Mouse (Mus musculus) cerebellum, postnatal 25 days (tissue): ENCODE measurements around the gene Actn4.
A peak's percentile ranks its signal among the peaks of the same experiment; 100 is the strongest.
"Not testable (repeated sequence)": the region's sequence is repeated elsewhere in the genome, so short reads cannot be mapped to it uniquely, and the experiment has no call there.

ENCODE experiments used
- DNase-seq, 2 experiments: peaks; one replicate each; pipeline ENCODE4 v3.0.0; 2021; ENCODE audit warnings: mixed read lengths in 2 of 2

Gene Actn4

DNA sequence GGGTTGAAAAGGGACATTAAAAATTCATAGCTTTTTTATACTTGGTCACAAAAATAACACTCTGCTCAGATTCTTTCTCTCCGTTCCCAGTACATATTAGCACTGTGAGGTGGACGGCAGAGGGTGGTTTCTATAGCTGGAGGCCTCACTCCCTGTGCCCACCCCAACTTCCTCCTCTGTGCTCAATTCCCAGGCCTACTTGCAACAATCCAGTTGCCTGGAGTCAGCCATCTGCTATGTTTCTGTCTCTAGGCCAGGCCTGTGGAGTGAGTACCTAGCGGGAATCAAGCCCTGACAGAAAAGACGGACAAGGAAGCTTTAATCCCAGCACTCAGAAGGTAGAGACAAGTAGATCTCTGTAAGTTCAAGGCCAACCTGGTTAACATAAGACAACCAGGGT lies 39.5 kb downstream of the Actn4 start:
- peak; percentile 29 to 43 for DNase-seq

DNA sequence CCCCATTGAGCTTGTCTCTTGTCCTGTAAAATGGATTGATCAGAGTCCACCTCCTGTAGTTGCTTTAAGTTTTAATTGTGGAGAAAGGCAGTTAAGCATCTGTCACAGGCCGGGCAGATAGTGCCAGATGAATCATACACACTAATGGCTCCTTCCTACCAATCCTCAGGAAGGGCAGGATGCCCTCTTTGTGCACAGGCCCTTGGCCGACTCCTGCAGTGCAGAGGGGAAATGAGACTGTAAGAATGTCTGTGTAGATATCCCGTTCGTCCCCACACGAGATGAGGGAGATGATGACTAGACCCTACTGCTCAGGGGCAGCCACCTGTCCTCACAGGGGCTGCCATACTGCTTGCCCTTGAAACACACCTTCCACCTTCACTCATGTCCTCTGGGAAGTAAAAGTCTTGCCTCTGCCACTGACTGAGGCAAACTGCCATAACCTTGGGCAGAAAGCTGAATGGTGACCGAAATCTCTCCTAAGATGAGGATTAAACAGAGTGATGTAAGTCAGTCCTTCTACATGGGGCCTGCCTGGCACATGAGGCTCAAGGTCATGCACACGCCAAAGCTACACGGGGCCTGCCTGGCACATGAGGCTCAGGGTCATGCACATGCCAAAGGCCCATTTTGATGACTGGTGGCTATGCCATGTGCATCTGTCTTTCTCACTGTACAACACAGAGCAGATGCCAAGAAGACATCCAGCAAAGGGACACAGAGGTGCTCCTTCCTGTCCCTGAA lies 40.2 kb downstream of the Actn4 start:
- peak; percentile 42 to 47 for DNase-seq

DNA sequence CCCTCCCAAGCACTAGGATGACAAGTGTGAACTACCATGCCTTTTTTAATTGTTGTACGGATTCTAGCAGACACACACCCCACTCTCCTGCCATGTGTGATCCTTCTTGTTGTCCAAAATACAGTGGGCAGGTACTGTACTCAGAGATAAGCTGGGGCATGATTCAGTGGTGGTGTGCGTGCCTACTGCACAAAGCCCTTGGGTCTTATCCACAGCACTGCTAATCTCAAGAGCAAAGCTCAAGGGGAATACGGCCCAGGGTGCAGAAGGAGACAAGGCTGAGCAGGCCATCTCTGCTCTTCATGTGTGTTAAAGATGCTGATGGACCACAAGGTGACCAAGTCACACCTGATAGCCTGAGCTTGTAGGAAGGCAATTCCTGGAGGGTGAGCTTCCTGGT lies 41.0 kb downstream of the Actn4 start:
- DNase-seq: no peak

DNA sequence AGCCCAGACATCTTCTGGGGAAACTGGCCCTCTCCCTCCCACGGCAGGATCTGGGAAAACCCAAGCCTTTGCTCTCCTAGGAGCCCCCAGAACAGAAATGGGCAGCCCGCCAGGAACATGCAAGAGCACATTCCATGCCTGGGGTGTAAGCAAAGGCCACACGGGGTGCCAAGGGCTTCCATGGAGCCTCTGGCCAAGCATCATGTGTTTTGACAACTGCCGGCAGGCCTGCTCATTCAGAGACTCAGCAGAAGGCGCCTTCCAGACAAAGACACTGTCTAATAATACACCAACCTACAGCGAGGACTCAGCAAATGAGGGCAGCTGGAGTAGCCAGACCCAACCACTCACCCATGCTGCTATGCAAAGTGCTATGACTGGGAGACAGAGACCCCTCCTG lies 42.3 kb downstream of the Actn4 start:
- peak; percentile 65 to 68 for DNase-seq

DNA sequence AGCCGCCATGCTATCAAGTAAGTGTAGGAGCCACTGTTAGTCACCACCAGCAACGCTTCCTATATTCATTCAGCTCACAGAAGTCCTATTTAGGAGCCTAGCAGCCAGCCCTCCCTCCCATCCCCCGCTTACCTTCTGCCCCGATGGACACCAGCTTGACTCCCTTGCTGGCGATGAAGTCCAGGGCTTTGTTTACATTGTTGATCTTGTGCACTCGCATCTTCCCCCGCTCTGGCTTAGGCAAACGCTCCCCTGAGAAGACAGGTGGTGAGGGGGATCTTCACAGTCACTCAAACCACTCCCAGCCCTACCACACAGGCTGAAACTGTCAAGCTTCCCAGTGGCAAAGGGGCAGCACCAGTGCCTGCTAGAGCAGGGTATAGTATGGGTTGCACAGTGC lies 43.6 kb downstream of the Actn4 start:
- no peak for DNase-seq

DNA sequence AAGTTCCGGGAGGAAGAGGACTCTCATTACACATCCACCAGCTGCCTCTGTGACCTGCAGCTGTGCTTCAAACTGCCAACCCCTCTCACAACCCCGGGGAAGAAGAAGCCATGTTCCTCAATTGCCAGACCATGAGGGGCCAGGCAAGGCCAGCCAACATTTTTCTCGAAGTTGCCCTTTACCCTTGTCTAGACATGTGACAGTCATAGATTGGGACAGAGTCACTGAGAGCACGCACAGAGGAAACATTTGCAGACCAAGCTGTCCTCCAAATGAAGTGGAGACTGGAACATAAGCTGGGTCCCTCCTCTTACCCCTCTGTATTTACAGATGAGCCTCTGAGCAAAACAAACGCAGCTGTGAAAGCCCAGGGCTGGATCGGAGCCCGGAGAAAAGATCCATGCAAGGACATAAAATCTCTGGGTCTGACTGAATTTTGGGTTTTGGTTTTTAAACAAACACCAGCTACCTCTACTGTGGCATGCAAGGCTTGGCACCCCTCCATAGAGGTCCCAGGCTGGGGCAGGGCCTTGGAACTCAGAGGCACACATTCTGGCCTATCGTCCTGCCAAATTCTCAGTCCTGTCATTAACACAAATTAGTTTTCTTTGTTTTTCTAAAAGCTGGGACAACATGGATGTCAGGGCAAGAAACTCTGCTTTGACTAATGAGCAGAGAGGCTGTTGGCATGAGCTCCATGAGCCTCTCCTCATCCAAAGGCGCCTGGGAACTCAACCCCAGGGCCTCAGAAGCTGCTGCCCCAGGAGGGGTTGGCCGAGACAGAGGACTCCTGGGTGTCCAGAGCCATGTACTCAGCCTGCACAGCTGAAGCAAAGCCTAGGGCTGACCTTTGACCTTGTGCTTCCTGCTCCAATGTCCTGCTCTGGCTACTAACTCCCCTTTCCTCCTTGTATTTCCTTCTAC lies 44.4 kb downstream of the Actn4 start:
- peak in 1 of 2 experiments; percentile 50 for DNase-seq

DNA sequence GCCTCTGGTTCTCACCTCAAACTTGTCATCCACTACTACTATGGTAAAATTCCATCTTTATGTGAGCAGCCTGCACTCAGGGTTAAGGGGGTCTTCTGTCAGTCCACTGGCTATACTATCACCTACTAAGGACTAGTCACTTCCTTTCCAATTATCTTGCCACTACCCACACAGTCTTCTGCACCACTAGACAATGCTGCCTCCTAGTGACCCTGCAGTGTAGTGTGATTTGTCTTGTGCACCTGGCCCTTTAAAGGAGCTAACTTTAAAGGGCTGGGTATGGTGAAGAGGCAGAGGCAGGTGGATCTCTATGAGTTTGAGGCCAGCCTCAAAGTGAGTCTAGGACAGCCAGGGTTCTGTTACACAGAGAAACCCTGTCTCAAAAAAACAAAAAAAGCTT lies 45.6 kb downstream of the Actn4 start:
- DNase-seq: no peak

DNA sequence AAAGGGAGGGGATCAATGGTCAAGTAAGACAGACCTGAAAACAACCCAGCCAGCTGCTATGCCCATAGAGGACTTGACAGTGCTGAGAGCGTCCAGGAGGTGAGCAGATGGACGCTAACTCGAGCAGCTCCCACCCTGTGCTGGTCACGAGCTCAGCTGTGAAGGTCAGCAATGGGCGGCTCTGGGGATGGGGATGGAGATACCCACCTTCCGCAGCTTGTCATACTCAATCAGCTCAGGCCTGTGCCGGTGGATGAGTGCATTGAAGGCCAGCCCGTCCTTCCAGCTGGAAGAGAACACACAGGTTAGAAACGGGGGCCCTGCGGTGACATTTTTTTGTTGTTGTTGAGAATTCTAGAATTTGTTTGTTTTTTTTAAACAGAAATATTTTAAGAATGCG lies 49.0 kb downstream of the Actn4 start:
- no peak for DNase-seq

DNA sequence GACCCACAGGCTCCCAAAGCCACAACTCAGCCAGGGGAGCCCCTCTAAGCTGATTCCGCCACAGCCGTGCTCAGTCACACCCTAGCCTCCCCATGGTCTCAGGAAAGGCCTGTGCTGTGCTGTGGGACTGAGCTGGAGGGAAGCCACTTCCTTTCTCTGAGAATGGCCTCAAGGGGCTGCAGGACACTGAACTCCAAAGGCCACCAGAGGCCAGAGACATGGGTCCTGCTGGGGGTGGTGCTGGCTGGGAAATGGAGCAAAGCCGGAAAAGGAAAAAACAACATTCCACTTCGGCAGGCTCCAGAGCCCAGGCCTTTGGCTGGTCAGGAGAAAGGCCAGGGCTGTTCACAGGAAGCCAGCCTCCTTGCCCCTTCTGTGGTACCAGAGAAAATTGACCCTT lies 50.5 kb downstream of the Actn4 start:
- no peak for DNase-seq

DNA sequence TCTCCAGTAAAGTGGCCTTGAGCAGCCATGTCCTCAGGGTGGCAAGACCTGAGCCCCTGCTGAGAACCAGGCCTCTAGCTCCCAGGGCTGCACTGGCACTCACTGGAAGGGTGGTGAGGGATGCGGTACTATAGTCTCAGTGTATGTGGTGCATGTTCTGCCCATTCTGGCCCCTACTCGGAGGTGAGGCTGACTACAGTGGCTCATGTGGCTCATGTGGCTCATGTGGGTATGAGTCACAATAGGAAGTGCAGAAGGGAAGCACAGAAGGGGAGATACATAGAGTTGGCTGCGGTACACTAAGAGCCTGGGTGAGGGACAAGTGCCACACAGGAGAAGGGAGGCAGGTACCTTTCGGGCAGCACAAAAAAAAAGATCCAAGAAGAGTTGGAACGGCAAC lies 54.9 kb downstream of the Actn4 start:
- peak; percentile 44 to 50 for DNase-seq

DNA sequence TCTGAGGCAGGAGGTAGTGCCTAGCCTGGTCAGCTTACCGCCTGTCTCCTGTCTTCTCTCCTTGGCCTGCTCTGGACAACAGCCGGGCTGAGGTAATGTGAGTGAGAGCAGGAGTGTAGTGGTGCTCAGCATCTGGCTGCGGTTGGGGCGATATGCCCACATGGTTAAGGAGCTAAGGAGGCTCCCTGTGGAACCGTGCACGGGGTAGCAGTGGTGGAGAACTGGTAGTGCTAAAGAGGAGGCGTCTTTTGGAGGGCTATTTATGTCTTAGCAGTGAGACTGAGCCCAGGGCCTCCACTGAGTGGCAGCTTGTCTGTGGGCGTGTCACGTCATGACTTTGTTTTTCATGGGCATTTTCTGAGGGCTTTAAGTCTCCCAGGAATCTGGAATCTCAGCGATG lies 58.4 kb downstream of the Actn4 start:
- DNase-seq: no peak

DNA sequence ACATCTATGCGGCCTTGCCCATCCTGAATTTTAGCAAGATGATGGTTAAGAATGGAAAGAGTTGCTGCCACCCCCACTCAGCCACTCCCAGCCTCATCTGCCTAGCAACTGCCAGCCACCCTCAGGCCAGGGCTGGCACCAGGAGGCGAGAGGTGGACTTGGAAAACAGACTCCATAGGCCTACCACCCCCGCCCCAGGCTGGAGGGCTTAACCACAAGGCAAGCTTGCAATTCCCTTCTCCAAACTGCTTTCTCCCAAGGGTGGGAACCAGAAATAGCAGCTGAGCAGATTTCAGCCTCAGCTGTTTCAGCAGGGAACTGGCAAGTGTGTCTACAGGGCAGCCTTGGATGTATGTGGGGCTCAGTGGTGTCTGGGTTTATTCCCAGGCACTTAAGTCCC lies 59.3 kb downstream of the Actn4 start:
- peak; percentile 38 to 56 for DNase-seq

DNA sequence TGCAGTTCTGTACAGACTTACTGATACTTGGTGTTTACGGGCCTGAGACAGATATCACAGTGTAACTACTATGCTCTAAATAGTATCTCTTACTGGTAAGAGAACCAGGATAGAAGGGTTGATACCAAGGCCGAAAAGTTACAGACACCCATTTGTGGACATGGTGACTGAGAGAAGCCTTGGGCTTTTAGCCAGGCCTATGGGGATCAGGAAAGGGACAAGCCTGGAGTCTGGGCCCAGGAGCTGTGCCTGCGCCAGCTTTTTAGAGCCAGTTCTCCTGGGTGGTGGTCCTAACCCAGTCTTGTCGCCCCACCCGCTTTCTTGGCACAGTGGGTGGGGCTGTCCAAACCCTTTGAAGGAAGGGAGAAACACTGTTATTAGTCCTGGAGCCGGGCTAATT lies 60.0 kb downstream of the Actn4 start:
- no peak for DNase-seq

DNA sequence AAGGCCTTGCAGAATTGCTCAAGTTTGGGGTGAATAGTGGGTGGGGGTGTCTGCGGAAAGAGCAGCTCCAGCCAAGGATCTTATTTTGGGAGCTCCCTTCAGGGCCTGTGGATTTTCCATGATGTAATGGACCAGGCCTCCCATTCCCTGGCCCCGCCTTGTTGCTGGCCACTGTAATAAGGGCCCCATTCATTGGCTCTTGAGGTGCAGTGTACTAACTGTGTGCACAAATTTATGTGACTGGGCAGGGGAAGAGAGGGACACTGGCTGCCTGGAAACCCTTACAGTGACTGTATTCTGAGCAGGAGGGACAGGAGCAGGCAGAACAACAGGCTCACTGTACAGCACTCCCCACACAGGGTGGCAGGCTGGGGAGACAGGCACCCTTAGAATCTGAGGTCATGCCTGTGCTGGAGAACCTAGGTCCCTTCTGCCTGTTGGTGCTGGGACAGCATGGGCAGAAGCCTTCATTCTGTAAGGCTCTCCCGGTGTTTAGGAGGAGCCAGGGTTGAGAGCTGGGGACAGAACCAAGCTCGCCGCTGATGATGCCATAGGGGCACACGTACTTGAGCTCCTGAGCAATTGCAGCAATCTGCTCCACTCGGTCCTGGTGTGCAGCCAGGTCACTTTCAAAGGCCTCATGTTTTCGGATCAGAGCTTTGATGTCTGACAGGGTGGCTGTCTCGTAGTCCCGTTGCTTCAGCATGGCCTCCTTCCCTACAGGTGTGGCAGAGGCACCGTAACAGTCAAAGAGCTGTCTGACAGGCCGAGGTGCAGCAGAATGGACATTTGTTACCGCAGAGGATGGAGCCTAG lies 60.6 kb downstream of the Actn4 start:
- DNase-seq: no peak

DNA sequence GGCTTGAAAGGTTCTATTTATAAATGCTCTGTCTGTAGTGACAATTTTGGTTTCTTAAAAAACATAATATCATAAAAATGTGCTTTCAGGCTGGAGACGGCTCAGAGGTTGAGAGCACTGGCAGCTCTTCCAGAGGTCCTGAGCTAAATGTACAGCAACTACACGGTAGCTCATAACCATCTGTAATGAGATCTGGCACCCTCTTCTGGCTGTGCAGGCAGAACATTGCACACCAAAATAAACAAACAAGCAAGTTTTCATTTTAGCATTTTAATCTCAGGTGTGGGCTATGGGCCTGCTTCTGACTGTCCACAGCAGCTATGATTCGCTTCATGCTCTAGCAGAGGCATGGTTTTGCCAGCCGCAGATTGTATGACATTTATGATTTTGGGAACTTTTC lies 62.2 kb downstream of the Actn4 start:
- DNase-seq: no peak

DNA sequence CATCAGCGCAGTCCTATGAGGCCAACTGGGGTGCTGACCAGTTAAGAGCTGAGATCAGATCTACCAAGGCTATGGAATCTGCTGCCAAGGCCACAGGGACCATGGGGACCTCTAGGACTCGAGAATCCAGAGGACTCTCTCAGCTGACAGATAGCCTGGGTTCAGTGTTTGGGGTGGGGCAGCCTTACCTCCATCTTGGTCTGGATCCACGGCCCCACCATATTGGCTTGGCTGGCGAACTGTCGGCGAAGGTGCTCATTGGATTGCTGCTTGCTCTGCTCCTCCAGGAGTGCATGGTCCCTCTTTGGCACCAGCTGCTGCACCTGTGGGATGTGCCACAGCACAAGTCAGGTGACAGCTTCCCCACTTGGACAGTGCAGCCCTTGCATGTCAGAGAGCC lies 64.5 kb downstream of the Actn4 start:
- no peak for DNase-seq

DNA sequence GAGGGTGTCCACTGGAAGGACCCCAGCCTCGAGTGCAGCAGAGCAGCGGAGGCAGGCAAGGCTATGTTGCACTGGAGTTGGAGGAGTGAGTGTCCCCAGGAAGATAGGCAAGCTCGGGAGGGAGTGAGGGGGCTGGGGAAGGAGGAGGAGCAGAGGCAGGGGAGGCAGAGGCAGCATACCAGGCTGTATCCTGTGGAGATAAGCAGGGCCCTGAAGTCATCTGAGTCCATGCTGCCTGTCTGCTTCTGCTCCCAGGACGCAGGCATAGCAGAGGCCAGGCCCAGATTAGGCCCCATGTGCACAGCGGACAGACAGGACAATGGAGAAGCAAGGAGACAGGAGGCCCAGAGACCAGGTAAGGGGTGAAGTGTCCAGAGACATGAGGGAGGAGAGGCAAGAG lies 67.2 kb downstream of the Actn4 start:
- no peak for DNase-seq

DNA sequence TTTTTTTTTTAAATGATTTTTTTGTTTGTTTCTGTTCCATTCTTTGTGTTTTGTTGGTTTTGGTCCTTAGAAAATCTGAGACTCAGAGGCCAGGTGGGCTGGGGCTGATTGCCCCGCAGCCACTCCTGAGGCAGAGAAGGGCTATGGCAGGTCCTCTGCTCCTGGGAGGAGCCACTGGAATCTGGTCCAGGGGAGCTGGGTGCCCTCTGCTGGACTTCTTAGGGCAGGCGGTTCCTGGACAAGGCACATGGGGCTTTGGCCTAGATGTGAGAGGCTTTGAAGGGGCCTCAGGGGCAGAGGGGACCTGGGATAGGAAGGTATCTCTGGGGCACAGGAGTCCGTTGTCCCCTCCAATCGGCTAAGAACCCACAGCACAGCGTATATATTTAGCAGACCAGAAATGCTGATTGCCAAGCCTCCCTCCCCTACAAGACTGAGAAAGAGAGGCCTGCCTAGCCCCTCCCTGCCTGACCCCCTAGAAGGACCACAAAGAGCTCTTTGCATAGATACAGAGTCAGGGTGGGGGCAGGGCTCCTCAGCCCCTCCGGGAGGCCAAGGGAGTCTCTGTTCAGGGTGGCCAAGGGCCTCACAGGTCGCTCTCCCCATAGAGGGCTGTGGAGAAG lies 68.4 kb downstream of the Actn4 start:
- peak in 1 of 2 experiments; percentile 62 for DNase-seq

DNA sequence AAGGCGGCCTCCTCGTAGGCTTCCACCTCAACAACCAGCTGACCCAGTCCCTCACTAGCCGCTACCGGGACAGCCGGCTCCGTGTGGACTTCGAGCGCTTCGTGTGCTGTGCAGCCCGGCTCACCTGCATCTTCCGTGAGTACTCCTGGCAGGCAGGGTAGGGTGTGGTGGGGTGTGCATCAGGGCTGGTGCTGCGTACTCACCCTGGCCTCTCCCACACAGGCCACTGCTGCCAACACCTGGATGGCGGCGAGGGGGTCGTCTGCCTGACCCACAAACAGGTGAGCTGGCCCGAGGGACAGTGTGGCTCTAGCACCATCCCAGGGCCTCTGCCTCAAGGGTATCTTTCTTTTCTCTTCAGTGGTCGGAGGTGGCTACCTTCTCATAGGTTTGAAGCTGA lies 69.5 kb downstream of the Actn4 start:
- no peak for DNase-seq

DNA sequence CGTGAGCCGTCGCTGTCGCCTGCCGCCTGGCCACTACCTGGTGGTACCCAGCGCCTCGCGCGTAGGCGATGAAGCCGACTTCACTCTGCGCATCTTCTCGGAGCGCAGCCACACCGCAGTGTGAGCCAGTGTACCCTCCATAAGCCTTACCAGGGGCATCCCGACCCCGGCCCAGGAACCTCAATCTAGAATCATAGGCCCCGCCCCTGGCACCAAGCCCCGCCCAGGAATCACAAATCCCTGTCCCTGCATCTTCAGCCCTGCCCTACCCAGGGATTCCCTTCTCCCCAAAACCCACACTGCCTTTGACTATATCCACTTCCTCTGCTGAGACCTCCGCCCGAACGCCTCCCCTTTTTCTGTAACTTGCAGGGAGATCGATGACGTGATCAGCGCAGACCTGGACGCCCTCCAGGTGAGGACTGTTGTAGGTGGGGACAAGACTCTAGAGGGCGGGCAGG lies 73.4 kb downstream of the Actn4 start:
- peak; percentile 38 to 49 for DNase-seq

DNA sequence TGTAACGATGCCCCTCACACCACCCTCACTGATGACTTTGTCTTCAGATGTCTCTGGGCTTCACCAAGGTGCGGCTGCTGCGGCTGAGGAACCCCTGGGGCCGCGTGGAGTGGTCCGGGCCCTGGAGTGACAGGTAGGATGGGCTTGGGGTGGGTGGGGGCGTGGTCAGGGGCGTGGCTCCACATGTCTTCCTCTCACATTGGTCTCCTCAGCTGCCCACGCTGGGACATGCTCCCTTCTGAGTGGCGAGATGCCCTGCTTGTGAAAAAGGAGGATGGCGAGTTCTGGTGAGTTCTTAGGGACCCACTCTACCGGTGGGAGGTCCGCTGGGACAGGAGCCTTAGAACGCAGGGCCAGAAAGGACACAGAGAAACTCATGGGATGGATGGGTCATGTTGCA lies 75.7 kb downstream of the Actn4 start:
- no peak for DNase-seq

DNA sequence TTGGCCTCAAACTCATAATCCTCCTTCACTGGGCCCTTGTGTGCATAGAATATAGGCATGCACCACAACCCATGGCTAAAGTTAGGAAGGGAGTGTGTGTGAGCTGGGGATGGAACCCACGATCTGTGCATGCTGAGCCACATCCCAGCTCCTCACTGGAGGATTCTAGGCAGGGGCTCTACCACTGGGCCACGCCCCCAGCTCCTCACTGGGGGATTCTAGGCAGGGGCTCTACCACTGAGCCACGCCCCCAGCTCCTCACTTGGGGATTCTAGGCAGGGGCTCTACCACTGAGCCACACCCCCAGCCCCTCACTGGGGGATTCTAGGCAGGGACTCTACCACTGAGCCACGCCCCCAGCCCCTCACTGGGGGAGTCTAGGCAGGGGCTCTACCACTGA lies 78.4 kb downstream of the Actn4 start:
- not testable (repeated sequence) for DNase-seq

DNA sequence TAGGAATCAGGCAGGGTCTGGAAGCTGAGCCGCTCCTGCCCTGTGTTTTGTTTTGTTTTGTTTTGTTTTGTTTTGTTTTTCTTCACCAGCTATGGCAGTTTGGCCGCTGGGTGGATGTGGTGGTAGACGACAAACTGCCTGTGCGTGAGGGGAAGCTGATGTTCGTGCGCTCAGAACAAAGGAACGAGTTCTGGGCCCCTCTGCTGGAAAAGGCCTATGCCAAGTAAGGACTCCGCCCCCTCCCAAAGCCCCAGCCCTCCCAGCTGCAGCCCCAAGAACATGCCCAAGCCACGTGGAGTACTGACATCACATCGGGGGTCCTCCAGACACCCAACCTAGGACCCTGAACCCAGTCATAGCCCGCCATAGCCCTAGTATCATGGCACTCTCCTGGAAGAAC lies 79.1 kb downstream of the Actn4 start:
- no peak for DNase-seq
